Mouse (Mus musculus) neural tube, embryonic 11.5 days (tissue): Measurements from ENCODE around the gene Dennd5a. TPM values are rescaled to one million over a fixed set of nuclear protein-coding genes. Genes with fewer than 3 reads are reported as not detected.

Experiments used
- ATAC-seq: fragments of 200-750 bp; cut with Nextera tagmentation; 2 replicates; pipeline ENCODE4 v1.8.0; 2017; ENCODE audit warnings: moderate number of reproducible peaks, mild to moderate bottlenecking, moderate TSS enrichment, moderate library complexity; ENCODE audit not compliant: insufficient read depth, low FRiP score, low TSS enrichment
- DNase-seq: peaks from one replicate; pipeline ENCODE4 v3.0.0-alpha.2; 2015; ENCODE audit warnings: low spot score
- H3K27ac ChIP-seq: fragments of 300-500 bp; sonication (generic); 2 replicates; pipeline ENCODE4 v1.5.1; 2014; ENCODE audit warnings: low read depth, mild to moderate bottlenecking, low read length
- H3K27me3 ChIP-seq: fragments of 300-500 bp; sonication (generic); 2 replicates; pipeline ENCODE4 v1.6.1; 2014; ENCODE audit warnings: mild to moderate bottlenecking, low read length, mixed read lengths; ENCODE audit not compliant: control insufficient read depth, insufficient read depth
- H3K36me3 ChIP-seq: fragments of 300-500 bp; sonication (generic); 2 replicates; pipeline ENCODE4 v1.6.1; 2014; ENCODE audit warnings: mild to moderate bottlenecking, low read length, moderate library complexity, mixed read lengths; ENCODE audit not compliant: control insufficient read depth, insufficient read depth
- H3K4me1 ChIP-seq: fragments of 300-500 bp; sonication (generic); 2 replicates; pipeline ENCODE4 v1.6.1; 2014; ENCODE audit warnings: low read length, mixed read lengths; ENCODE audit not compliant: control insufficient read depth, insufficient read depth
- H3K4me2 ChIP-seq: fragments of 300-500 bp; sonication (generic); 2 replicates; pipeline ENCODE4 v1.6.1; 2014; ENCODE audit warnings: low read depth, mild to moderate bottlenecking, moderate library complexity
- H3K4me3 ChIP-seq: fragments of 300-500 bp; sonication (generic); 2 replicates; pipeline ENCODE4 v1.5.1; 2014; ENCODE audit warnings: low read depth, low read length
- H3K9ac ChIP-seq: fragments of 300-500 bp; sonication (generic); 2 replicates; pipeline ENCODE4 v1.6.1; 2014; ENCODE audit warnings: mild to moderate bottlenecking, low read length
- H3K9me3 ChIP-seq: fragments of 300-500 bp; sonication (generic); 2 replicates; pipeline ENCODE4 v1.6.1; 2016; ENCODE audit warnings: low read length; ENCODE audit not compliant: control insufficient read depth
- WGBS: fragments of 180-500 bp; shearing (Covaris S2); extraction: QIAGEN DNeasy Blood & Tissue Kit; methylation state at CpG from one replicate; pipeline ENCODE4 v1.1.7; 2014; 5-methylcytosine and 5-hydroxymethylcytosine counted together
- polyA plus RNA-seq: library from polyadenylated mRNA; unstranded; fragments of >200 nt; fragmentation: Nextera tagmentation; extraction: Ambion mirVana; gene quantifications from 2 replicates; pipeline ENCODE4 v1.2.1, GENCODE M21; 2014

Gene Dennd5a
- polyA plus RNA-seq, 1 experiment from 2014 or later = 56.7 TPM

DNA sequence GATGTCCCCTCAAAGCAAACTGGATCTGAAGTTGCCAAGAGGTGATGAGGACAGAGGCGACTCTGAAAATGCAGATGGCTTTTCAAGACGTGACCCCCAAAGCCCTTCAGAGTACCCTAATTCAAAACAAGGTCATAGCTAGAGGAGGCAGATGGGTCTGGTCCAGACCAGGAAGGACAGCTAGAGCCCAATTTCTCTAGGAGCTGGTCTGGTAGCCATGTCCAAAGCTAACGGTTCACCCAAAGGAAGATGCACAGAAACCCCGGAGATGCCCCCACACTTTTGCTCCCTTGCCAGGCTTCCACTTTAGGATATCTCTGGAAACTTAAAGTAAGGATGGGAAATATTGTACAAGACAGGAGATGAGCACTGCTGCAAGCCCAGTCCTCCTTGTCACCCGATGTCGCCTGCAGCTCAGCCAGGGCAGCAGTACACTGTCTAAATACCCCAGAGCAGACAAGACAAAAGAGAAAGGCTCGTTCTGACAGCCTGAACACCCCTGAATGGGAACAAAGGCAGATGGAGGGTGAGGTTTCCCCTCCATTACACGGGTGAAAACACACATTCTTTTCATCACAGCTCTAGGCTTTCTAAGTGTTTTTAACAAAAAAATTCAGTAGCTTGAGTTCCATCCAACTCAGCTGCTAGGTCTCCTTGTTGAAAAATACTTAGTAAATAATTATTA is 110.4 kb downstream of the Dennd5a start:
- WGBS = 47% methylated on average over 8 of the region's 8 CpGs
- Histone ChIP-seq H3K4me1 (peaks cover 19% of the 10 kb centered on the region), H3K36me3 (no peaks in the 10 kb centered on the region), H3K9ac (0 out of 2 replicates have a peak overlapping the region, but pooled peaks have one; percentile 18), H3K27me3 (no peaks in the 10 kb centered on the region), H3K4me2 (no peak overlapping the region), H3K4me3 (no peak overlapping the region), H3K9me3 (no peaks in the 10 kb centered on the region), H3K27ac (peak overlapping the region; percentile 49; the same call in 1 of the 2 replicates)
- peak; percentile 27 for DNase-seq
- peak; percentile 81; the same call in 1 of the 2 replicates for ATAC-seq

- no peak for ATAC-seq
- Histone ChIP-seq H3K27ac (no peak overlapping the region), H3K9me3 (no peaks in the 10 kb centered on the region), H3K27me3 (no peaks in the 10 kb centered on the region), H3K36me3 (no peaks in the 10 kb centered on the region), H3K4me3 (no peak overlapping the region), H3K4me2 (no peak overlapping the region), H3K9ac (0 out of 2 replicates have a peak overlapping the region, but pooled peaks have one; percentile 18), H3K4me1 (peaks cover 19% of the 10 kb centered on the region)
- 39% methylated on average over 11 of the region's 11 CpGs for WGBS
- DNase-seq = no peak
These were observed 111.2 kb downstream of the Dennd5a start for GRCm38 (mm10) chr7:109848867-109849733.

GRCm38 (mm10) chr7:109844100-109844499 is 116.2 kb downstream of the Dennd5a start:
- Histone ChIP-seq H3K4me1 (no peaks in the 10 kb centered on the region), H3K4me3 (no peak overlapping the region), H3K36me3 (no peaks in the 10 kb centered on the region), H3K4me2 (no peak overlapping the region), H3K9ac (no peak overlapping the region), H3K27ac (no peak overlapping the region), H3K9me3 (no peaks in the 10 kb centered on the region), H3K27me3 (no peaks in the 10 kb centered on the region)
- DNase-seq (no peak), ATAC-seq (no peak)
- 92% methylated on average over 6 of the region's 6 CpGs for WGBS

Other genes starting within 250 kb of the Dennd5a start
- 0.41 TPM in 1 of 2 replicates, not detected in the other for gene BC051019, start 236.6 kb downstream of the Dennd5a start, polyA plus RNA-seq
- gene Ascl3, start 228.7 kb downstream of the Dennd5a start, polyA plus RNA-seq = not detected in 2 replicates
- gene Tmem9b, start 207.6 kb downstream of the Dennd5a start, polyA plus RNA-seq = 60.0 and 62.5 TPM in 2 replicates
- 0.95 and 2.3 TPM in 2 replicates for gene Nrip3, start 178.4 kb downstream of the Dennd5a start, polyA plus RNA-seq
- 19.4 and 22.1 TPM in 2 replicates for gene Scube2, start 94.8 kb downstream of the Dennd5a start, polyA plus RNA-seq
- 78.8 and 79.1 TPM in 2 replicates for gene Tmem41b, start 26.5 kb upstream of the Dennd5a start, polyA plus RNA-seq
- gene Ipo7, start 57.8 kb upstream of the Dennd5a start, polyA plus RNA-seq = 30.7 and 36.3 TPM in 2 replicates
- gene Zfp143, start 100.7 kb upstream of the Dennd5a start, polyA plus RNA-seq = 29.3 and 30.2 TPM in 2 replicates
- 30.6 and 31.6 TPM in 2 replicates for gene Wee1, start 161.6 kb upstream of the Dennd5a start, polyA plus RNA-seq